Mouse (Mus musculus) testis, postnatal 10 days (tissue): Measurements from ENCODE around the gene Pvalb.

Experiments
- DNase-seq: peaks from one replicate; pipeline ENCODE4 v3.0.0; 2021; ENCODE audit warnings: low spot score

The Pvalb gene

GRCm38 (mm10) chr15:78158335-78158734 lies 47.9 kb downstream of the Pvalb start:
- DNase-seq = no peak

GRCm38 (mm10) chr15:78157824-78158223 lies 48.4 kb downstream of the Pvalb start:
- DNase-seq = no peak

- no peak for DNase-seq
These were observed 48.9 kb downstream of the Pvalb start for GRCm38 (mm10) chr15:78157330-78157729.

GRCm38 (mm10) chr15:78155421-78155820 lies 50.8 kb downstream of the Pvalb start:
- no peak for DNase-seq

- no peak for DNase-seq
These were observed 53.0 kb downstream of the Pvalb start for GRCm38 (mm10) chr15:78153045-78153775.

GRCm38 (mm10) chr15:78148565-78148964 lies 57.6 kb downstream of the Pvalb start:
- DNase-seq = no peak
